Mouse (Mus musculus) liver, embryonic 14 days (tissue): ENCODE data around the gene Gm4450. TPM values are rescaled to one million over a fixed set of nuclear protein-coding genes. Genes with fewer than 3 reads are reported as not detected.

ENCODE experiments used
- polyA plus RNA-seq: library from polyadenylated mRNA; depleted of rRNA; stranded (reverse); fragments of >200 nt; gene quantifications from 2 replicates; pipeline ENCODE4 v1.2.3, GENCODE M21; 2012; rRNA removed

Gene Gm4450
- polyA plus RNA-seq: 0.02 TPM in 1 of 2 replicates, not detected in the other

GRCm38 (mm10) chr3:98457026-98457425, at the start of gene Gm4450:
Gene Gm4450 (minus strand): TSS chr3:98457126.

Other genes starting within 250 kb of the Gm4450 start
- not detected in 2 replicates for gene Reg4, start 235.0 kb downstream of the Gm4450 start, polyA plus RNA-seq
- 33.3 and 35.9 TPM in 2 replicates for gene Hmgcs2, start 176.7 kb downstream of the Gm4450 start, polyA plus RNA-seq
- 108 and 129 TPM in 2 replicates for gene Phgdh, start 117.1 kb downstream of the Gm4450 start, polyA plus RNA-seq
- gene Zfp697, start 74.7 kb downstream of the Gm4450 start, polyA plus RNA-seq: 1.3 and 1.7 TPM in 2 replicates
- gene Hsd3b4, start 53.4 kb upstream of the Gm4450 start, polyA plus RNA-seq: 0.10 and 0.14 TPM in 2 replicates
- gene Gm10681, start 131.7 kb upstream of the Gm4450 start, polyA plus RNA-seq: 0.10 and 0.14 TPM in 2 replicates
- 0.11 and 0.12 TPM in 2 replicates for gene Hsd3b5, start 173.1 kb upstream of the Gm4450 start, polyA plus RNA-seq